Mouse (Mus musculus): ENCODE data around the gene Agap1.

Gene Agap1

GRCm38 (mm10) chr1:89902236-89902635 lies 447.6 kb downstream of the Agap1 start:
- no peak for DNase-seq (ENCODE audit: low read depth)

- DNase-seq (ENCODE audit: low read depth): no peak
Measured at GRCm38 (mm10) chr1:89902641-89903040, 448.0 kb downstream of the Agap1 start.

- DNase-seq (ENCODE audit: low read depth): no peak
Measured at GRCm38 (mm10) chr1:89909796-89910195, 455.2 kb downstream of the Agap1 start.

GRCm38 (mm10) chr1:89912392-89912791 lies 457.8 kb downstream of the Agap1 start:
- no peak for DNase-seq (ENCODE audit: low read depth)

GRCm38 (mm10) chr1:89913611-89914010 lies 459.0 kb downstream of the Agap1 start:
- DNase-seq (ENCODE audit: low read depth): no peak

- DNase-seq (ENCODE audit: low read depth): no peak
Measured at GRCm38 (mm10) chr1:89918111-89918510, 463.5 kb downstream of the Agap1 start.

GRCm38 (mm10) chr1:89919206-89919605 lies 464.6 kb downstream of the Agap1 start:
- DNase-seq (ENCODE audit: low read depth): no peak

GRCm38 (mm10) chr1:89921806-89922205 lies 467.2 kb downstream of the Agap1 start:
- no peak for DNase-seq (ENCODE audit: low read depth)

GRCm38 (mm10) chr1:89922282-89922681 lies 467.7 kb downstream of the Agap1 start:
- DNase-seq (ENCODE audit: low read depth): no peak

GRCm38 (mm10) chr1:89922883-89923641 lies 468.5 kb downstream of the Agap1 start:
- DNase-seq (ENCODE audit: low read depth): no peak

- DNase-seq (ENCODE audit: low read depth): no peak
Measured at GRCm38 (mm10) chr1:89923642-89924020, 469.0 kb downstream of the Agap1 start.

- no peak for DNase-seq (ENCODE audit: low read depth)
Measured at GRCm38 (mm10) chr1:89925501-89926190, 471.0 kb downstream of the Agap1 start.

GRCm38 (mm10) chr1:89926583-89927060 lies 472.0 kb downstream of the Agap1 start:
- no peak for DNase-seq (ENCODE audit: low read depth)

GRCm38 (mm10) chr1:89927061-89927661 lies 472.6 kb downstream of the Agap1 start:
- DNase-seq (ENCODE audit: low read depth): no peak

GRCm38 (mm10) chr1:89928676-89929075 lies 474.1 kb downstream of the Agap1 start:
- no peak for DNase-seq (ENCODE audit: low read depth)

GRCm38 (mm10) chr1:89929181-89929580 lies 474.6 kb downstream of the Agap1 start:
- DNase-seq (ENCODE audit: low read depth): no peak

GRCm38 (mm10) chr1:89929721-89930505 lies 475.3 kb downstream of the Agap1 start:
- DNase-seq (ENCODE audit: low read depth): no peak

GRCm38 (mm10) chr1:89930551-89930950 lies 475.9 kb downstream of the Agap1 start:
- DNase-seq (ENCODE audit: low read depth): no peak

- DNase-seq (ENCODE audit: low read depth): no peak
Measured at GRCm38 (mm10) chr1:89931120-89931519, 476.5 kb downstream of the Agap1 start, which contains the start of gene Gbx2. Gbx2 (minus strand) TSS chr1:89931179.

GRCm38 (mm10) chr1:89932021-89932423 lies 477.4 kb downstream of the Agap1 start:
- no peak for DNase-seq (ENCODE audit: low read depth)

GRCm38 (mm10) chr1:89932616-89933015 lies 478.0 kb downstream of the Agap1 start:
- no peak for DNase-seq (ENCODE audit: low read depth)

GRCm38 (mm10) chr1:89933028-89933427 lies 478.4 kb downstream of the Agap1 start:
- no peak for DNase-seq (ENCODE audit: low read depth)

Data from induced T-regulatory cell, adult 2 months (primary cell).